Mouse (Mus musculus) limb, embryonic 14.5 days (tissue): ENCODE measurements around the gene Gm38431. TPM values are rescaled to one million over a fixed set of nuclear protein-coding genes. Genes with fewer than 3 reads are reported as not detected.

Experiments
- ATAC-seq: fragments of 200-750 bp; cut with Nextera tagmentation; 2 replicates; pipeline ENCODE4 v1.8.0; 2017; ENCODE audit warnings: low read depth, moderate number of reproducible peaks, moderate TSS enrichment; ENCODE audit not compliant: low FRiP score
- DNase-seq: peaks from one replicate; pipeline ENCODE4 v3.0.0-alpha.2; 2015; ENCODE audit warnings: low spot score
- H3K27ac ChIP-seq: fragments of 300-500 bp; sonication (generic); replicated peaks from 2 replicates; pipeline ENCODE4 v1.5.1; 2014; ENCODE audit warnings: low read depth, mild to moderate bottlenecking, low read length, moderate library complexity, mixed read lengths
- H3K27me3 ChIP-seq: fragments of 300-500 bp; sonication (generic); 2 replicates; pipeline ENCODE4 v1.6.1; 2014; ENCODE audit warnings: low read length, mixed read lengths; ENCODE audit not compliant: control insufficient read depth, insufficient read depth
- H3K36me3 ChIP-seq: fragments of 300-500 bp; sonication (generic); 2 replicates; pipeline ENCODE4 v1.6.1; 2014; ENCODE audit warnings: mild to moderate bottlenecking, low read length, moderate library complexity, mixed read lengths; ENCODE audit not compliant: control insufficient read depth, insufficient read depth
- H3K4me1 ChIP-seq: fragments of 300-500 bp; sonication (generic); 2 replicates; pipeline ENCODE4 v1.6.1; 2014; ENCODE audit warnings: antibody characterized with exemption, low read length, mixed read lengths; ENCODE audit not compliant: control insufficient read depth, insufficient read depth
- H3K4me2 ChIP-seq: fragments of 300-500 bp; sonication (generic); replicated peaks from 2 replicates; pipeline ENCODE4 v1.6.1; 2014; ENCODE audit warnings: low read depth, mild to moderate bottlenecking, low read length, moderate library complexity; ENCODE audit not compliant: severe bottlenecking
- H3K4me3 ChIP-seq: fragments of 300-500 bp; sonication (generic); replicated peaks from 2 replicates; pipeline ENCODE4 v1.5.1; 2014; ENCODE audit warnings: low read length
- H3K9ac ChIP-seq: fragments of 300-500 bp; sonication (generic); 2 replicates; pipeline ENCODE4 v1.6.1; 2014; ENCODE audit warnings: mild to moderate bottlenecking, low read depth, low read length, moderate library complexity; ENCODE audit not compliant: severe bottlenecking
- H3K9me3 ChIP-seq: fragments of 300-500 bp; sonication (generic); 2 replicates; pipeline ENCODE4 v1.6.1; 2016; ENCODE audit warnings: low read length; ENCODE audit not compliant: control insufficient read depth
- POLR2A ChIP-seq: fragments of 200-500 bp; IDR thresholded peaks from 2 replicates; pipeline ENCODE4 v1.8.0; 2012; ENCODE audit warnings: inconsistent platforms, mild to moderate bottlenecking, moderate library complexity, borderline replicate concordance; ENCODE audit not compliant: insufficient read depth, insufficient read length; ENCODE audit errors: extremely low read depth
- WGBS: fragments of 180-500 bp; shearing (Covaris S2); extraction: QIAGEN DNeasy Blood & Tissue Kit; methylation state at CpG from one replicate; pipeline ENCODE4 v1.1.7; 2014; 5-methylcytosine and 5-hydroxymethylcytosine counted together
- polyA plus RNA-seq, 2 experiments: library from polyadenylated mRNA; depleted of rRNA in 1 of 2; stranded (reverse) in 1 of 2; unstranded in 1 of 2; fragments of >200 nt; fragmentation: Nextera tagmentation in 1 of 2; extraction: Ambion mirVana in 1 of 2; gene quantifications; 2 replicates each; pipeline versions ENCODE4 v1.2.1 to v1.2.3; 2012 to 2014

Gene Gm38431
- polyA plus RNA-seq, 2 experiments, result 1.6 to 5.9 TPM

DNA sequence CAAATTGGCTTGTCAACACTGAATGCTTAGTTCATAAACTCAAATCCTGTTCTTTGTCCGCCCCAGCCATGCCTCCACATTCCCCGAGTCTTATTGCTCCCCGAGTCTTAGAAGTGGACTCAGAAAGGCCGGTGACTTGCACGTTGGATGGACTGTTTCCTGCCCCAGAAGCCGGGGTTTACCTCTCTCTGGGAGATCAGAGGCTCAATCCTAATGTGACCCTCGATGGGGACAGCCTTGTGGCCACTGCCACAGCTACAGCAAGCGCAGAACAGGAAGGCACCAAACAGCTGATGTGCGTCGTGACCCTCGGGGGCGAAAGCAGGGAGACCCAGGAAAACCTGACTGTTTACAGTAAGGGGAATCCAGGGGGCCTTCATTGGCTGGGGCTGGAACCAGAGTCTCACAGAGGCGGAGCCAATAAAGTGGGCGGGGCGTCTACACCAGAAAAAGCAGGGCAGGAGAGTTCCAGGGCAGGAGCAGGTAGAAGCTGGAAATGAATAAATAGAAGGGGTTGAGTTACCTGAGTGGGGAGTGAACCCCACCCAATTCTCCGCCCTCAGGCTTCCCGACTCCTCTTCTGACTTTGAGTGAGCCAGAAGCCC lies 57.2 kb downstream of the Gm38431 start:
- Histone ChIP-seq H3K4me1 (peaks cover 35% of the 10 kb centered on the region), H3K9me3 (no peaks in the 10 kb centered on the region), H3K4me3 (no peak overlapping the region), H3K9ac (no peak overlapping the region), H3K4me2 (no peak overlapping the region), H3K27me3 (peaks cover 90% of the 10 kb centered on the region), H3K36me3 (no peaks in the 10 kb centered on the region), H3K27ac (no peak overlapping the region)
- WGBS, result 4% methylated on average over 17 of the region's 17 CpGs
- ATAC-seq, result no peak
- DNase-seq, result no peak
- TF ChIP-seq POLR2A, result no peak

DNA sequence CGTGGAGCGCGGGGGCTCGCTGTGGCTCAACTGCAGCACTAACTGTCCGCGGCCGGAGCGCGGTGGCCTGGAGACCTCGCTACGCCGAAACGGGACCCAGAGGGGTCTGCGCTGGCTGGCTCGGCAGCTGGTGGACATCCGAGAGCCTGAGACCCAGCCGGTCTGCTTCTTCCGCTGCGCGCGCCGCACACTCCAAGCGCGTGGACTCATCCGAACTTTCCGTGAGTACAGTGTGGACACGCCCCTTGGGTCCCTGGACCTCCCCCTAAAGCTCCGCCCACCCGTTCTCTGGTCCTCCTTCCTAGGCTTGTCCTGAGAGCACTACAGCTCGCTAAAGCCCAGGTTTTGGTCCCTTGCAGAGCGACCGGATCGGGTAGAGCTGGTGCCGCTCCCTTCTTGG lies 58.7 kb downstream of the Gm38431 start:
- no peak for TF ChIP-seq POLR2A
- Histone ChIP-seq H3K36me3 (no peaks in the 10 kb centered on the region), H3K9ac (no peak overlapping the region), H3K27me3 (peaks cover 82% of the 10 kb centered on the region), H3K4me1 (peaks cover 36% of the 10 kb centered on the region), H3K9me3 (no peaks in the 10 kb centered on the region), H3K4me3 (peak overlapping the region; percentile 49), H3K4me2 (peak overlapping the region; percentile 92), H3K27ac (no peak overlapping the region)
- DNase-seq (peak; percentile 93), ATAC-seq (peak; percentile 82)
- under 1% methylated on average over 34 of the region's 34 CpGs for WGBS

DNA sequence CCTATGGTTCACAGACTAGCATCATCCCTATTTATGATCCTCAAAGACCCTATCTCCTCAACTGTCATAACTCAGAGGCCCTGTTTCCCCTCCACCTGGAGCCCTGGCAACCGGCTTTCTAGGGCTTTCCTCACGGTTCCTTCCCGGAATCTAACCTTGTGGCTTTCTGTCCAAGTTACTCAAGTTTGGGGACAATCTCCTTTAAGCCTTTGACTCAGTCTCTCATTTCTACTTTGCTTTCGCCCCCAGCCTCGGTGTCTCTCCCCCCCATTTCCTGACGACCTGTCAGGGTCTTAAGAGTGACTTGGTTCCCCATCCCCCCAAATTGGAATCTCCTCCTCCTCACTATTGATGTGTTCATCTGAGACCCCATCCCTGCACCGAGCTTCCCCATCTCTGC lies 59.3 kb downstream of the Gm38431 start:
- Histone ChIP-seq H3K27me3 (peaks cover 76% of the 10 kb centered on the region), H3K4me3 (peak overlapping the region; percentile 49), H3K4me1 (peaks cover 32% of the 10 kb centered on the region), H3K9me3 (no peaks in the 10 kb centered on the region), H3K4me2 (peak overlapping the region; percentile 92), H3K27ac (no peak overlapping the region), H3K36me3 (no peaks in the 10 kb centered on the region), H3K9ac (no peak overlapping the region)
- no peak for TF ChIP-seq POLR2A
- no peak for ATAC-seq
- WGBS, result 2% methylated on average over 7 of the region's 7 CpGs
- no peak for DNase-seq

DNA sequence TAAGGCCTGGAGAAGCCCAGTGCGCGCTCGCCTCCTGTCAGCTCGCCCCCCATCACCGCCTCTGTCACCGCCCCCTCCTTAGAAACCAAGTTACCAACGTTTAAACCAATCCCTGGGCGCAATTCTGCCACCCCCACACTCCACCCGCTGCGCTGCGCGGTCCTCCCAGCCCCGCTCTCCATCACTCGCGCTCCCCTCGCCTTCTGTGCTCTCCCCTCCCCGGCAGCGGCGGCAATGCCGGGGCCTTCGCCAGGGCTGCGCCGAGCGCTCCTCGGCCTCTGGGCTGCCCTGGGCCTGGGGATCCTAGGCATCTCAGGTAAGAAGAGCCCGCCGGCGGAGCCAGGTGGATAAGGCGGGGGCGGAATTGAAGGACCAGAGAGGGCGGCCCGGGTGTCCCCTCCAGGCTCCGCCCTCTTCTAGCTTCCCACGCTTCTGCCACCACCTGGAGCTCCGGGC lies 59.9 kb downstream of the Gm38431 start, which contains the start of gene Icam5:
Gene Icam5, plus strand, starts transcription at position 178 of the 456 bp plus-strand sequence.
- no peak within 1 kb of the TSS for H3K27ac ChIP-seq
- H3K4me3 ChIP-seq, result peak within 1 kb of the TSS; percentile 49
- H3K9ac ChIP-seq, result 0 out of 2 replicates have a peak within 1 kb of the TSS, but pooled peaks have one; percentile 4
- under 1% methylated on average over 34 of the region's 35 CpGs for WGBS
- H3K36me3 ChIP-seq, result no peaks in the 10 kb centered on the region
- no peak for TF ChIP-seq POLR2A
- H3K4me2 ChIP-seq, result peak within 1 kb of the TSS; percentile 92
- ATAC-seq (no peak), DNase-seq (no peak)
- H3K27me3 ChIP-seq, result peaks cover 70% of the 10 kb centered on the region
- no peaks in the 10 kb centered on the region for H3K9me3 ChIP-seq
- H3K4me1 ChIP-seq, result peaks cover 30% of the 10 kb centered on the region

DNA sequence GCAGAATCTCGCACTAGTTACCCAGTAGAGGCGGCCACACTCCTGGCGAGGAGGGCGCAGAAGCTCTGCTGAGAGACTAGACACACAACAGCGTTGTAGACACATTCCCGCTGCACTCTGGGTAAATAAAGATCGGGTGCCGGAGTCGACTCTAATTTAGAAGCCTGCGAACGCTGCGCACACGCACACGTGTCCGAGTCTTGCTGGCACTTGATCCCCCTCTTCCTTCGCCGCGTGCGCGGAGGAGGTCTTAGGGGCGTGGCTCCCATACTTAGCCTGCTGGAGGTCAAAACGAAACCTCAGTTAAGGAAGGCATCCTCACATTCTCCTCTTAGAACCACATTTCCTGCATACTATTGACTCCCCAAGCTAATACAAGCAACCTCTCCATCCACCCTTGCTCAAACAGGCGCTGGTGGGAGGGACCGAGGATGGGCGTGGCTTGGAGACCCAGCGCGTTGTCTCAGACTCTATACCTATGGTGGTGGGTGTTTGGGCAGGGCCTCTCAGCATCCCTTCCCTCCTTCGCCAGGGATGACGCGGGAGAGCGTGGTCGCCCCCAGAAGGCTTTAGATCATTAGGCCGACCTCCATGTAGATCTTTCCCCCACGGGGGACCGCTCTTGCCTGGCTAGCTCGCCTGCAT lies 60.4 kb downstream of the Gm38431 start:
- H3K4me3 ChIP-seq, result peak overlapping the region; percentile 49
- DNase-seq (peak; percentile 53), ATAC-seq (peak; percentile 41)
- H3K4me1 ChIP-seq, result peaks cover 25% of the 10 kb centered on the region
- under 1% methylated on average over 36 of the region's 36 CpGs for WGBS
- no peaks in the 10 kb centered on the region for H3K36me3 ChIP-seq
- 0 out of 2 replicates have a peak overlapping the region, but pooled peaks have one; percentile 4 for H3K9ac ChIP-seq
- H3K9me3 ChIP-seq, result no peaks in the 10 kb centered on the region
- no peak for TF ChIP-seq POLR2A
- peak overlapping the region; percentile 92 for H3K4me2 ChIP-seq
- H3K27ac ChIP-seq, result no peak overlapping the region
- peaks cover 65% of the 10 kb centered on the region for H3K27me3 ChIP-seq
